ENCODE assay signal across 20 mouse cellular contexts in the genomic region with DNA sequence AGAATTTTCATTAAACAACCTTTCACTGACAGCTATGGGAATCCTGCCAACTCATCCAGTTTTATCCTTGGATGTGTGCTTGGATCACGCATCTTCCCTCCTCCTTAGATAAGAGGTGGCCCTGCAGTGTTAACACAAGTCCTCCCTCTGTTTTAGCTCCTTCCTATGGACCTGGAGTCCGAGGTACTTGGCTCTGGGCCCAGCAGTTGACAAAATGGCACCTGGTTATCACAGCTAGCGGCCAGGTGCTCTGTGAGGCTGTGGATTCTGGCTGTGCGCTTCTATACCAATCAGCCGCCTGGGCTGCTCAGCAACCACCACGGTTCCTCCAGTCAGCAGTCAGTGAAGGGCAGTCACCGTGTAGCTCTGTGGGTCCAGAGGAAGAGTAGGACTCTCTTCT.
A peak's percentile ranks its signal among the peaks of the same experiment; 100 is the strongest.
DNase-seq lines count a peak whose midpoint lies in the region; ATAC-seq lines count a peak whose summit lies in the region.
"Had no signal": no experiment of that assay in that cellular context is flagged by ENCODE, and none has a peak within 500 bp of the region (broad histone marks: within the 10 kb centered on the region; RNA-seq: fewer than 3 reads in every experiment).

No protein-coding gene starts in this region.

- 76% methylated on average over 7 of the region's 7 CpGs for WGBS in liver, embryonic 11.5 days
- 64% methylated on average over 7 of the region's 7 CpGs for WGBS in liver, embryonic 12.5 days (ENCODE audit: insufficient replicate concordance)

- H3K4me1 ChIP-seq in liver, embryonic 11.5 days (replicated peaks; ENCODE audit: control insufficient read depth, insufficient read depth, low read length), result no peaks in the 10 kb centered on the region
- H3K4me1 ChIP-seq in liver, embryonic 12.5 days, result no peaks in the 10 kb centered on the region
- H3K4me1 ChIP-seq: forebrain, embryonic 12.5 days; heart, embryonic 15.5 days; midbrain, embryonic 13.5 days had no signal

- no peak overlapping the region for H3K27ac ChIP-seq in liver, embryonic 11.5 days (ENCODE audit: low read depth, low read length)
- no peak overlapping the region for H3K27ac ChIP-seq in liver, embryonic 12.5 days
- H3K27ac ChIP-seq: forebrain, embryonic 12.5 days; heart, embryonic 15.5 days; intestine, embryonic 15.5 days; midbrain, embryonic 13.5 days had no signal

- H3K4me2 ChIP-seq in liver, embryonic 11.5 days, result no peak overlapping the region
- no peak overlapping the region for H3K4me2 ChIP-seq in liver, embryonic 12.5 days
- H3K4me2 ChIP-seq: forebrain, embryonic 12.5 days; heart, embryonic 15.5 days; intestine, embryonic 15.5 days; midbrain, embryonic 13.5 days had no signal

- H3K36me3 ChIP-seq in liver, embryonic 11.5 days (ENCODE audit: control insufficient read depth, insufficient read depth, low read length), result no peaks in the 10 kb centered on the region
- H3K36me3 ChIP-seq in liver, embryonic 12.5 days, result no peaks in the 10 kb centered on the region
- H3K36me3 ChIP-seq: forebrain, embryonic 12.5 days; G1E; heart, embryonic 15.5 days; intestine, embryonic 15.5 days; midbrain, embryonic 13.5 days had no signal

- ATAC-seq in liver, embryonic 11.5 days (replicated peaks; ENCODE audit: low FRiP score), result peak; percentile 39; the same call in 1 of the 2 replicates
- no peak for ATAC-seq in liver, embryonic 12.5 days
- no peak for ATAC-seq in monocyte, adult 5-6 weeks (replicated peaks; ENCODE audit: insufficient number of reproducible peaks, low FRiP score, low TSS enrichment, poor library complexity, severe bottlenecking)
- ATAC-seq: activated CD4-positive, CD25-positive, alpha-beta regulatory T cell, adult 4 months; intestine, embryonic 15.5 days; midbrain, embryonic 13.5 days had no signal

- no peaks in the 10 kb centered on the region for H3K9me3 ChIP-seq in liver, embryonic 11.5 days (ENCODE audit: control insufficient read depth, low read length)
- no peaks in the 10 kb centered on the region for H3K9me3 ChIP-seq in liver, embryonic 12.5 days (replicated peaks)
- H3K9me3 ChIP-seq: forebrain, embryonic 12.5 days; heart, embryonic 15.5 days; intestine, embryonic 15.5 days; midbrain, embryonic 13.5 days had no signal

- no peaks in the 10 kb centered on the region for H3K27me3 ChIP-seq in liver, embryonic 11.5 days (replicated peaks; ENCODE audit: control insufficient read depth, insufficient read depth, low read length)
- H3K27me3 ChIP-seq in liver, embryonic 12.5 days (replicated peaks), result no peaks in the 10 kb centered on the region
- H3K27me3 ChIP-seq: forebrain, embryonic 12.5 days; heart, embryonic 15.5 days; intestine, embryonic 15.5 days; midbrain, embryonic 13.5 days had no signal

- H3K4me3 ChIP-seq in liver, embryonic 11.5 days (ENCODE audit: low read depth, low read length), result no peak overlapping the region
- H3K4me3 ChIP-seq in liver, embryonic 12.5 days, result no peak overlapping the region
- H3K4me3 ChIP-seq: forebrain, embryonic 12.5 days; heart, embryonic 15.5 days; intestine, embryonic 15.5 days; midbrain, embryonic 13.5 days had no signal

- peak; percentile 40 for DNase-seq in adrenal gland, postnatal 14 days
- no peak for DNase-seq in adrenal gland, postnatal 4 days (ENCODE audit: low spot score in 2 of 2)
- no peak for DNase-seq in liver, embryonic 11.5 days (ENCODE audit: low spot score)
- peak; percentile 41 for DNase-seq in cerebellum, adult 9-10 months
- no peak for DNase-seq in kidney, postnatal 4 days
- DNase-seq: kidney, adult 9 months; kidney, postnatal 25 days; left cerebral cortex, postnatal 4 days; liver; lung, adult 18-20 months; lung, postnatal 14 days; thymus, postnatal 36 days had no signal

- H3K9ac ChIP-seq in liver, embryonic 11.5 days (ENCODE audit: low read depth, low read length), result no peak overlapping the region
- no peak overlapping the region for H3K9ac ChIP-seq in liver, embryonic 12.5 days
- H3K9ac ChIP-seq: forebrain, embryonic 12.5 days; heart, embryonic 15.5 days; intestine, embryonic 15.5 days; midbrain, embryonic 13.5 days had no signal

Comparison
In these comparisons a context has a peak if more than half of its experiments do, and no peak if none do; other contexts are left out.
1. DNase-seq: peak in adrenal gland, postnatal 14 days (single experiment) and cerebellum, adult 9-10 months (single experiment); none in adrenal gland, postnatal 4 days (0 of 2), liver, embryonic 11.5 days (single experiment) and kidney, postnatal 4 days (0 of 2).